8 mouse cellular contexts compared by ENCODE assay signal in genomic region chr13:24297252-24297651, GRCm38 (mm10). TPM values are rescaled to one million over a fixed set of nuclear protein-coding genes. Genes with fewer than 3 reads are reported as not detected.
DNase-seq lines count a peak whose midpoint lies in the region; ATAC-seq and TF ChIP-seq lines count a peak whose summit lies in the region.
"Had no signal": no experiment of that assay in that cellular context is flagged by ENCODE, and none has a peak within 500 bp of the region (broad histone marks: within the 10 kb centered on the region; RNA-seq: fewer than 3 reads in every experiment).

No protein-coding gene starts in this region.

- TF ChIP-seq POLR2A in ES-Bruce4 (IDR thresholded peaks at IDR 0.05; ENCODE audit: insufficient read depth, low read length), result no peak

- H3K27me3 ChIP-seq in ES-Bruce4 (ENCODE audit: control insufficient read depth, insufficient read depth, low read length, poor library complexity, severe bottlenecking), result no peaks in the 10 kb centered on the region
- H3K27me3 ChIP-seq in neural tube, embryonic 14.5 days (ENCODE audit: control insufficient read depth, insufficient read depth, low read length), result no peaks in the 10 kb centered on the region

- peak; percentile 31 to 56 for DNase-seq in left cerebral cortex, adult 18-20 months (ENCODE audit: low spot score in 2 of 2)
- DNase-seq in left cerebral cortex, adult 11 months (ENCODE audit: low spot score), result no peak
- peak; percentile 26 for DNase-seq in T-cell, adult 2 months (ENCODE audit: low spot score)
- DNase-seq in embryo, embryonic 11.5 days (ENCODE audit: low read depth, low spot score), result peak; percentile 50
- peak; percentile 60 to 62 for DNase-seq in kidney, postnatal 4 days

- WGBS in neural tube, embryonic 14.5 days, result 17% methylated on average over 4 of the region's 4 CpGs

- H3K9me3 ChIP-seq in ES-Bruce4 (replicated peaks; ENCODE audit: control insufficient read depth, insufficient read depth, low read length, poor library complexity, severe bottlenecking), result no peaks in the 10 kb centered on the region
- H3K9me3 ChIP-seq in neural tube, embryonic 14.5 days (ENCODE audit: control insufficient read depth, low read length), result no peaks in the 10 kb centered on the region
- H3K9me3 ChIP-seq: heart, embryonic 13.5 days had no signal

- no peaks in the 10 kb centered on the region for H3K4me1 ChIP-seq in ES-Bruce4 (ENCODE audit: control insufficient read depth, insufficient read depth, low read length)
- no peaks in the 10 kb centered on the region for H3K4me1 ChIP-seq in neural tube, embryonic 14.5 days (ENCODE audit: control insufficient read depth, insufficient read depth, low read length)
- H3K4me1 ChIP-seq: heart, embryonic 13.5 days had no signal

- peak; percentile 56 for TF ChIP-seq CTCF in ES-Bruce4 (IDR thresholded peaks at IDR 0.05; ENCODE audit: low read depth, low read length)

- TF ChIP-seq EP300 in ES-Bruce4 (IDR thresholded peaks at IDR 0.05; ENCODE audit: insufficient read depth, low read depth, low read length), result no peak

- H3K4me3 ChIP-seq in ES-Bruce4 (ENCODE audit: low read depth, low read length), result no peak overlapping the region
- no peak overlapping the region for H3K4me3 ChIP-seq in neural tube, embryonic 14.5 days (ENCODE audit: low read depth, low read length)
- H3K4me3 ChIP-seq: heart, embryonic 13.5 days had no signal

- 0 out of 2 replicates have a peak, but pooled peaks have one; percentile 44 for ATAC-seq in neural tube, embryonic 14.5 days (ENCODE audit: low read depth)

- no peak overlapping the region for H3K4me2 ChIP-seq in neural tube, embryonic 14.5 days (ENCODE audit: low read depth, low read length)
- H3K4me2 ChIP-seq: heart, embryonic 13.5 days had no signal

- no peaks in the 10 kb centered on the region for H3K36me3 ChIP-seq in ES-Bruce4 (ENCODE audit: control insufficient read depth, insufficient read depth, low read length, poor library complexity, severe bottlenecking)
- H3K36me3 ChIP-seq in neural tube, embryonic 14.5 days (ENCODE audit: control insufficient read depth, insufficient read depth, low read length), result no peaks in the 10 kb centered on the region
- H3K36me3 ChIP-seq: heart, embryonic 13.5 days had no signal

- no peak overlapping the region for H3K27ac ChIP-seq in ES-Bruce4 (ENCODE audit: insufficient read depth, low read length)
- H3K27ac ChIP-seq in neural tube, embryonic 14.5 days (ENCODE audit: low read depth, low read length), result no peak overlapping the region
- H3K27ac ChIP-seq: heart, embryonic 13.5 days had no signal

- no peak overlapping the region for H3K9ac ChIP-seq in ES-Bruce4 (ENCODE audit: low read depth, poor library complexity, severe bottlenecking)
- no peak overlapping the region for H3K9ac ChIP-seq in neural tube, embryonic 14.5 days (replicated peaks; ENCODE audit: low read depth, low read length)
- H3K9ac ChIP-seq: heart, embryonic 13.5 days had no signal

RNA-seq across cellular contexts. Expression of gene Carmil1, which starts 16.7 kb away (rescaled TPM):
- 10 to 100 TPM; 29.1 to 29.2 TPM for total RNA-seq in left cerebral cortex, adult 18-20 months (2021)
- 16.5 and 23.3 TPM in 2 replicates for polyA plus RNA-seq in ES-Bruce4 (2011; ENCODE audit: insufficient read depth, insufficient read length, low read depth, missing spikeins)
- polyA plus RNA-seq in neural tube, embryonic 14.5 days (2014; fragmentation: Nextera tagmentation; extraction: Ambion mirVana), result 36.0 and 42.5 TPM in 2 replicates

RNA-seq across cellular contexts. Expression of gene Cmah, which starts 30.0 kb away (rescaled TPM):
- total RNA-seq in left cerebral cortex, adult 18-20 months (2021), result 1 to 10 TPM in 1 of 2 experiments, under 1 TPM in 1; 0.58 to 1.2 TPM
- 0.12 and 0.18 TPM in 2 replicates for polyA plus RNA-seq in ES-Bruce4 (2011; ENCODE audit: insufficient read depth, insufficient read length, low read depth, missing spikeins)
- 0.04 and 0.62 TPM in 2 replicates for polyA plus RNA-seq in neural tube, embryonic 14.5 days (2014; fragmentation: Nextera tagmentation; extraction: Ambion mirVana)
